Mouse (Mus musculus) liver, embryonic 15.5 days (tissue): ENCODE data around the gene Gm5039. TPM values are rescaled to one million over a fixed set of nuclear protein-coding genes. Genes with fewer than 3 reads are reported as not detected.
"Not testable (repeated sequence)": the region's sequence is repeated elsewhere in the genome, so short reads cannot be mapped to it uniquely, and the experiment has no call there.

Experiments used
- ATAC-seq: fragments of 200-750 bp; cut with Nextera tagmentation; 2 replicates; pipeline ENCODE4 v1.8.0; 2017; ENCODE audit warnings: moderate number of reproducible peaks, mild to moderate bottlenecking, moderate library complexity; ENCODE audit not compliant: insufficient read depth
- H3K27ac ChIP-seq: fragments of 300-500 bp; sonication (generic); replicated peaks from 2 replicates; pipeline ENCODE4 v1.5.1; 2015; ENCODE audit warnings: mild to moderate bottlenecking, inconsistent platforms
- H3K27me3 ChIP-seq: fragments of 300-500 bp; sonication (generic); 2 replicates; pipeline ENCODE4 v1.6.1; 2015; ENCODE audit warnings: mild to moderate bottlenecking, inconsistent platforms
- H3K36me3 ChIP-seq: fragments of 300-500 bp; sonication (generic); replicated peaks from 2 replicates; pipeline ENCODE4 v1.6.1; 2015; ENCODE audit warnings: moderate library complexity, mild to moderate bottlenecking, inconsistent platforms
- H3K4me1 ChIP-seq: fragments of 300-500 bp; sonication (generic); replicated peaks from 2 replicates; pipeline ENCODE4 v1.6.1; 2015; ENCODE audit warnings: inconsistent platforms
- H3K4me2 ChIP-seq: fragments of 300-500 bp; sonication (generic); 2 replicates; pipeline ENCODE4 v1.6.1; 2015; ENCODE audit warnings: moderate library complexity, mild to moderate bottlenecking, inconsistent platforms
- H3K4me3 ChIP-seq: fragments of 300-500 bp; sonication (generic); replicated peaks from 2 replicates; pipeline ENCODE4 v1.5.1; 2015; ENCODE audit warnings: mild to moderate bottlenecking, inconsistent platforms
- H3K9ac ChIP-seq: fragments of 300-500 bp; sonication (generic); 2 replicates; pipeline ENCODE4 v1.6.1; 2015; ENCODE audit warnings: moderate library complexity, mild to moderate bottlenecking, inconsistent platforms
- H3K9me3 ChIP-seq: fragments of 300-500 bp; sonication (generic); replicated peaks from 2 replicates; pipeline ENCODE4 v1.6.1; 2016; ENCODE audit warnings: inconsistent platforms
- WGBS: fragments of 180-500 bp; shearing (Covaris S2); methylation state at CpG from one replicate; pipeline ENCODE4 v1.1.7; 2015; ENCODE audit warnings: mixed read lengths; ENCODE audit not compliant: insufficient replicate concordance; 5-methylcytosine and 5-hydroxymethylcytosine counted together
- polyA plus RNA-seq: library from polyadenylated mRNA; unstranded; fragments of >200 nt; fragmentation: Nextera tagmentation; extraction: Ambion mirVana; gene quantifications from 2 replicates; pipeline ENCODE4 v1.2.1, GENCODE M21; 2015

The Gm5039 gene
- polyA plus RNA-seq: not detected in 2 replicates

- 74% methylated on average over 2 of the region's 2 CpGs for WGBS
Measured at GRCm38 (mm10) chr12:88323926-88324325, at the start of gene Gm5039. Gm5039 (minus strand) TSS chr12:88324026.

DNA sequence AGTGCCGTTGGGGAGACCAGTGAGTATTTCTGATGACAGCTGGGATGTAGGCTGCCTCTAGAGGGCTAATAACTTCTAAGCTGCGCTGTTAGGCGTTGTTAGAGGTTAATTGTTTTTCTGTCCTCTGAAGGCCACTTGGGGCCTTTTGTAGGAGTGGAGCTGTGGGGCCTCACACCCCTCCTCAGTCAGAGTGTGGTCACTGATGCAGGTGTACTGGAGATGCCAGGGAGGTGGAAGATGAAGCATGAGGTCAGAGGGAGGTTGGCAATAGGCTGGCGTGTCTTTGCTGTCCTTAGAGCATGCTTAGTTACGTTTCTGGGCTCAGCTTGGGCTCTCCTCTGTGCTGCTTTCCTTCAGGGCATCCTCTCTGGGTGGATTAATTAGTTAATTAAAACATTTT is 48.2 kb upstream of the Gm5039 start:
- Histone ChIP-seq H3K4me1 (peaks cover 10% of the 10 kb centered on the region), H3K27me3 (no peaks in the 10 kb centered on the region), H3K4me3 (no peak overlapping the region), H3K27ac (no peak overlapping the region), H3K9me3 (no peaks in the 10 kb centered on the region), H3K36me3 (no peaks in the 10 kb centered on the region), H3K9ac (no peak overlapping the region), H3K4me2 (no peak overlapping the region)
- no peak for ATAC-seq
- WGBS: 87% methylated on average over 5 of the region's 5 CpGs

More at GRCm38 (mm10) chr12:88323926-88324325, at the start of gene Gm5039:
- H3K4me2 ChIP-seq, H3K9me3 ChIP-seq, ATAC-seq, H3K27me3 ChIP-seq, H3K4me1 ChIP-seq, H3K9ac ChIP-seq, H3K36me3 ChIP-seq, H3K4me3 ChIP-seq, H3K27ac ChIP-seq: not testable (repeated sequence)

- not testable (repeated sequence) for H3K27ac ChIP-seq, H3K9me3 ChIP-seq, H3K4me2 ChIP-seq, H3K9ac ChIP-seq, H3K36me3 ChIP-seq, H3K27me3 ChIP-seq, ATAC-seq, H3K4me3 ChIP-seq
- 5% methylated on average over 1 of the region's 1 CpGs for WGBS
- H3K4me1 ChIP-seq: peaks cover 10% of the 10 kb centered on the region
Measured at GRCm38 (mm10) chr12:88370321-88370720, 46.5 kb upstream of the Gm5039 start.

DNA sequence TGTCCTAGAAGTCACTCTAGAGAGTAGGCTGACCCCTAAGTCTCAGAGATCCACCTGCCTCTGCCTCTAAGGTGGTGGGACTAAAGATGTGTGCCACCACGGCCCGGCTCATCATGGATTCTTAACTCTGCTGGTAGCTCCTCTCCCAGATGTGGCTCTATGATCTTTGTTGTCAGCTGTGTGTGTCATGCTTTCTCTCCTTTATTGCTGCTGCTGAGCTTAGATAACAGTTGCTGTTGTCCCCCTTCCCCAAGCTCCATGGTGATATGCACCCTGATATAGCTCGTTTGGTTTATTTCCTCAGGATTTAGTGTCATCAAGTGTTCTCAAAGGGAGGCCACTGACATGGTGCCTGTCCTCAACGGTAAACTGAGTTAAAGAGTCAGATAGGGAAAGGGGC is 45.9 kb upstream of the Gm5039 start:
- ATAC-seq: peak; percentile 68

DNA sequence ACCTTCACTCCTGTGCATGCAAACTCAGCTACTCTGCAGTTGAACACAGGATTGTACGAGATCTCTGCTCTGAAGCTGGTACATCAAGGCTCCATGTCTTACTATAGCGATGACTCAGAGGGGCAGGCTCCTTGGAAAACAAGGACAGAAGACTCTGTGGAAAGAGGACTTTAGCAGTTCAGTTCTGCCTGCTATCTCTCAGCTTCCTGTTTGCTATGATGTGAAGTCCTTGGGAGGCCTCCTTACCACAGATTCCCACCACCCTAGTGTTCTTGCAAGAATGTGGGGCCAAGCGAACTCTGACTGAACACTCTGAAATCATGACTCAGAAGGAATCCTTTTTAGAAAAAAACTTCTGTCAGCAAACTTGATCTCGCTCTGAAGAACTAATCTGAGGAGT is 44.8 kb upstream of the Gm5039 start:
- Histone ChIP-seq H3K4me3 (no peak overlapping the region), H3K9ac (no peak overlapping the region), H3K4me1 (peaks cover 10% of the 10 kb centered on the region), H3K27ac (no peak overlapping the region), H3K4me2 (no peak overlapping the region), H3K9me3 (no peaks in the 10 kb centered on the region), H3K27me3 (no peaks in the 10 kb centered on the region), H3K36me3 (no peaks in the 10 kb centered on the region)
- 0 out of 2 replicates have a peak, but pooled peaks have one; percentile 16 for ATAC-seq
- WGBS: 49% methylated on average over 4 of the region's 4 CpGs

More for the DNA sequence above, 45.9 kb upstream of the Gm5039 start:
- 23% methylated on average over 4 of the region's 4 CpGs for WGBS
- H3K4me2 ChIP-seq, H3K9me3 ChIP-seq, H3K4me3 ChIP-seq, H3K9ac ChIP-seq, H3K36me3 ChIP-seq, H3K27me3 ChIP-seq, H3K27ac ChIP-seq: not testable (repeated sequence)
- peaks cover 10% of the 10 kb centered on the region for H3K4me1 ChIP-seq

- Histone ChIP-seq H3K4me1 (peaks cover 13% of the 10 kb centered on the region), H3K27me3 (no peaks in the 10 kb centered on the region), H3K27ac (no peak overlapping the region), H3K36me3 (no peaks in the 10 kb centered on the region), H3K9ac (no peak overlapping the region), H3K4me2 (no peak overlapping the region), H3K9me3 (no peaks in the 10 kb centered on the region), H3K4me3 (no peak overlapping the region)
- 39% methylated on average over 4 of the region's 4 CpGs for WGBS
- ATAC-seq: no peak
Measured at GRCm38 (mm10) chr12:88367673-88368072, 43.8 kb upstream of the Gm5039 start.

DNA sequence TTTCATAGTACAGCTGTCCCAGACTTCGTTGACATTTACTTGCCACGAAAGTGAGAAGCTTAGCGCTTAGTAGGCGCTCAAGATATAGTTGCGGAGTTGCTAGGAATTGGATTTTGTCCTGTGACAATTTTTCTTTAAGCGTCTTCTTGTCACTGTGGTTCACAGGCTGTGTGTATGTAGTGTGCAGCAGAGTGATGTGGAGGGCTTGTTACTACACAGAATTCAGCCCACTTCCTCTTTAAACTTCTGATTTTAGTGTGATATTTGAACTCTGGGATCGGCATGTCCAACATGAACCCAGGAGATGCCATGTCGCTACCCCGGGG is 37.3 kb upstream of the Gm5039 start:
- Histone ChIP-seq H3K9me3 (no peaks in the 10 kb centered on the region), H3K36me3 (no peaks in the 10 kb centered on the region), H3K27ac (no peak overlapping the region), H3K27me3 (no peaks in the 10 kb centered on the region), H3K4me2 (peak overlapping the region; percentile 85), H3K9ac (peak overlapping the region; percentile 66), H3K4me1 (peaks cover 8% of the 10 kb centered on the region; the same call in 1 of the 2 replicates), H3K4me3 (peak overlapping the region; percentile 73)
- ATAC-seq: no peak
- WGBS: 25% methylated on average over 9 of the region's 9 CpGs

GRCm38 (mm10) chr12:88360441-88361119 is 36.8 kb upstream of the Gm5039 start, which contains the start of gene Adck1:
Adck1 (plus strand) TSS chr12:88360554.
- H3K27ac ChIP-seq: peak within 1 kb of the TSS; percentile 59; the same call in 1 of the 2 replicates
- peak within 1 kb of the TSS; percentile 66 for H3K9ac ChIP-seq
- WGBS: under 1% methylated on average over 38 of the region's 38 CpGs
- no peaks in the 10 kb centered on the region for H3K9me3 ChIP-seq
- no peaks in the 10 kb centered on the region for H3K27me3 ChIP-seq
- peak within 1 kb of the TSS; percentile 85 for H3K4me2 ChIP-seq
- no peaks in the 10 kb centered on the region for H3K36me3 ChIP-seq
- H3K4me3 ChIP-seq: peak within 1 kb of the TSS; percentile 73
- ATAC-seq: peak; percentile 94
- H3K4me1 ChIP-seq: peaks cover 8% of the 10 kb centered on the region; the same call in 1 of the 2 replicates

DNA sequence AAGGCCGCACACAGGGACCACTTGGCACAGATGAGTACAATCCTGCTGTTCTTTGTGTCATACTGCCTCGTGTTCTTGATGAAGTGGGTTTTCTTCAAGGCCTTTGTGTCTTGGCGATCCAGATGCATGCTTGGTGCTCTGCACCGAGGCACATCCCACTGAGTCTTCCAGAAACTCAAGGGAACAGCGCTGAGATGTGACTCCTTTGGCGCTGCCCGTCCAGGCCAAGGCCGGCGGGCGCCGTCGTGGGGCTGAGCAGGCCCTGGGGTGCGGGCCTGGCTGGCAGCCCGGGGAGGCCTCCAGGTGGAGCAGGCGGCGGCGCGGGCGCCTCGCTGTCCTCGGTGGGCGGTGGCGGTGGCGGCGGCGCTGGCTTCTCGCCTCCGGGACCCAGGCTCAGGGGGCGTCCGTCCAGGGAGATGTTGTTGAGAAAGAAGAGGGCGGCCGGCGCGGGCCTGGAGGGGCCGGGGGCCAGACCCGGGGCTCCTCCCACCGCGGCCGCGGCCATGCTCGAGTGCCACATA is 30.4 kb upstream of the Gm5039 start:
- Histone ChIP-seq H3K4me2 (peak overlapping the region; percentile 41), H3K36me3 (no peaks in the 10 kb centered on the region), H3K9ac (no peak overlapping the region), H3K4me1 (no peaks in the 10 kb centered on the region), H3K27ac (no peak overlapping the region), H3K9me3 (no peaks in the 10 kb centered on the region), H3K27me3 (peaks cover 8% of the 10 kb centered on the region; the same call in 1 of the 2 replicates), H3K4me3 (0 out of 2 replicates have a peak overlapping the region, but pooled peaks have one; percentile 15)
- WGBS: 24% methylated on average over 41 of the region's 41 CpGs
- no peak; the same call in 1 of the 2 replicates for ATAC-seq

DNA sequence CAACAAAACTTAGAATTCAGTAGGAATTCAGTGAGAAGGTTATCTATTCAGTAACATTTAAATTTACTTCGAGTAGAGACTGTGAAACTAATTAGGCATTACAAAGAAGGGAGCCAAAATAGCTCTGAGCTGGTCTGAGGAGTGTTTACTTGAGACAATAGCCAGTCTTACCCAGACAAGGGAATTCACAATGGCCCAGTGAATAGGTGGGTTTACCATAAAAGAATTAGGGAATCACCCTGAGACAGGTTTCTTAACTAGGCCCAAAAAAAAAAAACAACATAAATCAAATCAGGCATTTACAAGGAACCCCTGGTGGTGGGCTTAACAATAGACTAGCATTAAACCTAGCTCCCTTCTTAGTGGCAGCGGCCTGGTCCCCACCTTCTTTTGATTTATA is 17.5 kb upstream of the Gm5039 start:
- 33% methylated on average over 2 of the region's 2 CpGs for WGBS
- ATAC-seq: not testable (repeated sequence)

DNA sequence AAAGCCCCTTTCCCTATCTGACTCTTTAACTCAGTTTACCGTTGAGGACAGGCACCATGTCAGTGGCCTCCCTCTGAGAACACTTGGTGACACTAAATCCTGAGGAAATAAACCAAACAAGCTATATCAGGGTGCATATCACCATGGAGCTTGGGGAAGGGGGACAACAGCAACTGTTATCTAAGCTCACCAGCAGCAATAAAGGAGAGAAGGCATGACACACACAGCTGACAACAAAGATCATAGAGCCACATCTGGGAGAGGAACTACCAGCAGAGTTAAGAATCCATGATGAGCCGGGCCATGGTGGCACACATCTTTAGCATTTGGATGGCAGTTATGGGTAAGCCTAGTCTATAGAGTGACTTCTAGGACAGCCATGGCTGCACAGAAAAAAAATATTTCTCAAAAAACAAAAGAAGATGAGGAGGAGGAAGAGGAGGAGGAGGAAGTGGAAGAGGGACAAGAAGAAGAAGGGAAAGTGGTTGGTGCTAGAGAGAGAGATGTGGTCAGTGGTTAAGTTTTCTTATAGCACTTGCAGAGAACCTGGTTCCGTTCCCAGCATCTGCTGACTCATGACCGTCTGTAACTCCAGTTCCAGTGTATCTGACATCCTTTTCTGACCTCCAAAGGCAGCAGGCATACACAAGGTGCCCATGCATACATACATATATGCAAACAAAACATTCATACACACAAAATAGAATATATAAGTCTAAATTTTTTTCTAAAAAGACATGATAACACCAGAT is 13.0 kb upstream of the Gm5039 start:
- H3K9ac ChIP-seq, H3K9me3 ChIP-seq, H3K27me3 ChIP-seq, H3K27ac ChIP-seq, H3K36me3 ChIP-seq, H3K4me2 ChIP-seq, H3K4me3 ChIP-seq, H3K4me1 ChIP-seq: not testable (repeated sequence)
- ATAC-seq: peak; percentile 49; the same call in 1 of the 2 replicates
- WGBS: 23% methylated on average over 4 of the region's 4 CpGs

More for the DNA sequence above, 17.5 kb upstream of the Gm5039 start:
- not testable (repeated sequence) for H3K27me3 ChIP-seq, H3K4me1 ChIP-seq, H3K9me3 ChIP-seq, H3K36me3 ChIP-seq, H3K4me3 ChIP-seq, H3K27ac ChIP-seq, H3K9ac ChIP-seq, H3K4me2 ChIP-seq
